ENCODE assay signal across 8 mouse cellular contexts in the genomic region with DNA sequence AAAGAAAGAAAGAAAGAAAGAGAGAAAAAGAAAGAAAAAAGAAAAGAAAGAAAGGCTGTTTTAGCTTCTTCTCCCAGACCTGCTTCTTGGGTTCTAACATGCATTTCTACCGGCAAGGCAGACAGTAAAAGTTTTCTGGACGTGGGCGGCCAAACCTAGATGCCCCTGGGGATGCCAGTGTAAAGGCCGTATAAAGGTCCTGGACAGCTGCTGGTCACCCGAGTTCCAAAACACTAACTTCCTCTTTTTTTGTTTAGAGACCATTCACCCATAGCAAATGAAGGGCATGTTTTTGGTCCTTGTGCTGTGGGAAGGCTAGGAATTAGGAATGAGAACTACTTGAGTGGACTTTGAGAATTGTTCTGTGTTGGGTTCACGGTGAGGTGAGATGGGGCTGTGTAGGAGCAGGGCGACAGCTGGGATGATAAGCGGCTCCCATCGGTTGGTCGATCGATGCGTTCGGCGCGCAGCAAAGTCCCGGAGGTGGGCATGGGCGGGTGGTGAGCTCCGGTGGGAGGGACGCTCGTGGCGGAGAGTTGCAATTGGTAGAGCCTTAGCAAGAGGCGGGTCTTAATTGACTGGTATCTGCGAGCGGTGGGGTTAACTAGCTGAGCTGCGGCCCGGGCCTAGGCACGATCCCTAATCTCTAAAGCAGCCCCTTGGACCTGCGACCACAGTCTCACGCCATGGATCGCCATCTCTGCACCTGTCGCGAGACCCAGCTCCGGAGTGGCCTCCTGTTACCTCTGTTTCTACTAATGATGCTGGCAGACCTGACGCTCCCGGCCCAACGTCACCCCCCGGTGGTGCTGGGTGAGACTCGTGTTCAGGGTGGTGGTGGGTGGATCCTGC. TPM values are rescaled to one million over a fixed set of nuclear protein-coding genes. Genes with fewer than 3 reads are reported as not detected.
DNase-seq lines count a peak whose midpoint lies in the region; ATAC-seq and TF ChIP-seq lines count a peak whose summit lies in the region.

TSS of gene Pla2g15 (plus strand) at position 599 of the 852 bp plus-strand sequence.

- peak within 1 kb of the TSS; percentile 78 for H3K4me2 ChIP-seq in lung, embryonic 15.5 days

- no peak for TF ChIP-seq CTCF in olfactory bulb, adult 2 months (IDR thresholded peaks at IDR 0.05; ENCODE audit: insufficient read depth, low read depth, low read length)

- H3K27me3 ChIP-seq in lung, embryonic 15.5 days = no peaks in the 10 kb centered on the region

- H3K9me3 ChIP-seq in lung, embryonic 15.5 days = no peaks in the 10 kb centered on the region

- peak within 1 kb of the TSS; percentile 79 for H3K9ac ChIP-seq in lung, embryonic 15.5 days

- peak; percentile 97 for ATAC-seq in lung, embryonic 15.5 days (ENCODE audit: borderline replicate concordance, extremely low read depth, low FRiP score, low TSS enrichment)

- 0 out of 2 replicates have a peak, but pooled peaks have one; percentile 13 for TF ChIP-seq POLR2A in olfactory bulb, adult 2 months (IDR thresholded peaks at IDR 0.05; ENCODE audit: insufficient read depth, low read depth, low read length)

- peak; percentile 93 for DNase-seq in MN1 (ENCODE audit: low spot score)
- peak; percentile 87 for DNase-seq in cerebellum, adult 8-10 months
- DNase-seq in forelimb bud, embryonic 11.5 days (ENCODE audit: low read depth, low spot score) = peak; percentile 91
- DNase-seq in heart, postnatal 4 days = peak; percentile 92
- peak; percentile 87 for DNase-seq in layer of hippocampus, adult 9-10 months (ENCODE audit: low spot score)
- DNase-seq in thymus, adult 18-20 months = peak; percentile 91

- H3K36me3 ChIP-seq in lung, embryonic 15.5 days = no peaks in the 10 kb centered on the region

- peaks cover 13% of the 10 kb centered on the region for H3K4me1 ChIP-seq in lung, embryonic 15.5 days
- peaks cover 3% of the 10 kb centered on the region for H3K4me1 ChIP-seq in olfactory bulb, adult 2 months (ENCODE audit: control insufficient read depth, insufficient read depth, low read length)

- WGBS in lung, embryonic 15.5 days = under 1% methylated on average over 38 of the region's 38 CpGs
- under 1% methylated on average over 38 of the region's 38 CpGs for WGBS in olfactory bulb, adult 2 months

- peak within 1 kb of the TSS; percentile 52 for H3K27ac ChIP-seq in lung, embryonic 15.5 days
- H3K27ac ChIP-seq in olfactory bulb, adult 2 months (ENCODE audit: insufficient read depth, low read depth, low read length) = no peak within 1 kb of the TSS

- peak within 1 kb of the TSS; percentile 77 for H3K4me3 ChIP-seq in lung, embryonic 15.5 days
- peak within 1 kb of the TSS; percentile 89 for H3K4me3 ChIP-seq in olfactory bulb, adult 2 months (ENCODE audit: insufficient read depth, low read depth, low read length)

RNA-seq across cellular contexts. Expression of gene Pla2g15, which starts in this region (rescaled TPM):
- 1 to 10 TPM; 4.2 to 4.9 TPM for total RNA-seq in heart, postnatal 4 days (2021)
- polyA plus RNA-seq in lung, embryonic 15.5 days (2015; fragmentation: Nextera tagmentation; extraction: Ambion mirVana) = 12.7 and 13.7 TPM in 2 replicates
- polyA plus RNA-seq in olfactory bulb, adult 2 months (2012; ENCODE audit: insufficient read depth, insufficient read length, low replicate concordance, missing spikeins) = not detected in 2 replicates

Comparison
In these comparisons a context has a peak if more than half of its experiments do, and no peak if none do; other contexts are left out.
1. RNA of gene Pla2g15 (polyA plus RNA-seq): 12.7 to 13.7 TPM in lung, embryonic 15.5 days; not detected in olfactory bulb, adult 2 months; every median in the first group is over 10 times any median in the second.
2. Peak in every context shown above with its lines, with median percentiles within 50 percentile points of each other: DNase-seq.